Mouse (Mus musculus): ENCODE data around the gene Sprtn. TPM values are rescaled to one million over a fixed set of nuclear protein-coding genes. Genes with fewer than 3 reads are reported as not detected.
A peak's percentile ranks its signal among the peaks of the same experiment; 100 is the strongest.

The Sprtn gene
- polyA plus RNA-seq, 1 experiment from 2014 or later, result 9.3 TPM

- DNase-seq (ENCODE audit: low spot score) (no peak), ATAC-seq (ENCODE audit: low FRiP score) (no peak)
- 88% methylated on average over 6 of the region's 6 CpGs for WGBS
- H3K4me1 ChIP-seq (replicated peaks; ENCODE audit: control insufficient read depth, insufficient read depth, low read length), result no peaks in the 10 kb centered on the region
- H3K4me3 ChIP-seq (replicated peaks; ENCODE audit: low read length), result no peak overlapping the region
- H3K36me3 ChIP-seq (replicated peaks; ENCODE audit: control insufficient read depth, insufficient read depth), result peaks cover 43% of the 10 kb centered on the region
- H3K9ac ChIP-seq, result no peak overlapping the region
- H3K9me3 ChIP-seq (ENCODE audit: control insufficient read depth, low read length), result no peaks in the 10 kb centered on the region
- no peak overlapping the region for H3K4me2 ChIP-seq (replicated peaks)
- H3K27me3 ChIP-seq (ENCODE audit: control insufficient read depth, insufficient read depth, low read length), result no peaks in the 10 kb centered on the region
- no peak overlapping the region for H3K27ac ChIP-seq
These were observed 28.0 kb upstream of the Sprtn start for GRCm38 (mm10) chr8:124869708-124870107.

- DNase-seq (ENCODE audit: low spot score), result no peak
- ATAC-seq (ENCODE audit: low FRiP score), result no peak
- Histone ChIP-seq H3K9ac (no peak overlapping the region), H3K27me3 (ENCODE audit: control insufficient read depth, insufficient read depth, low read length) (no peaks in the 10 kb centered on the region), H3K4me3 (replicated peaks; ENCODE audit: low read length) (no peak overlapping the region), H3K36me3 (replicated peaks; ENCODE audit: control insufficient read depth, insufficient read depth) (peaks cover 58% of the 10 kb centered on the region), H3K4me2 (replicated peaks) (no peak overlapping the region), H3K4me1 (replicated peaks; ENCODE audit: control insufficient read depth, insufficient read depth, low read length) (no peaks in the 10 kb centered on the region), H3K27ac (no peak overlapping the region), H3K9me3 (ENCODE audit: control insufficient read depth, low read length) (no peaks in the 10 kb centered on the region)
- 94% methylated on average over 7 of the region's 7 CpGs for WGBS
These were observed 26.2 kb upstream of the Sprtn start for GRCm38 (mm10) chr8:124871474-124871873.

- H3K27me3 ChIP-seq (ENCODE audit: control insufficient read depth, insufficient read depth, low read length), result no peaks in the 10 kb centered on the region
- no peak overlapping the region for H3K27ac ChIP-seq
- H3K36me3 ChIP-seq (replicated peaks; ENCODE audit: control insufficient read depth, insufficient read depth), result peaks cover 64% of the 10 kb centered on the region
- no peak overlapping the region for H3K9ac ChIP-seq
- no peak for ATAC-seq (ENCODE audit: low FRiP score)
- no peaks in the 10 kb centered on the region for H3K9me3 ChIP-seq (ENCODE audit: control insufficient read depth, low read length)
- WGBS, result 94% methylated on average over 7 of the region's 7 CpGs
- H3K4me2 ChIP-seq (replicated peaks), result no peak overlapping the region
- no peaks in the 10 kb centered on the region for H3K4me1 ChIP-seq (replicated peaks; ENCODE audit: control insufficient read depth, insufficient read depth, low read length)
- no peak overlapping the region for H3K4me3 ChIP-seq (replicated peaks; ENCODE audit: low read length)
- no peak for DNase-seq (ENCODE audit: low spot score)
These were observed 25.6 kb upstream of the Sprtn start for GRCm38 (mm10) chr8:124872081-124872480.

GRCm38 (mm10) chr8:124872690-124873089, 25.0 kb upstream of the Sprtn start:
- ATAC-seq (ENCODE audit: low FRiP score), result no peak

GRCm38 (mm10) chr8:124878141-124878540, 19.5 kb upstream of the Sprtn start:
- Histone ChIP-seq H3K27me3 (ENCODE audit: control insufficient read depth, insufficient read depth, low read length) (no peaks in the 10 kb centered on the region), H3K4me3 (replicated peaks; ENCODE audit: low read length) (no peak overlapping the region), H3K36me3 (replicated peaks; ENCODE audit: control insufficient read depth, insufficient read depth) (peaks cover 94% of the 10 kb centered on the region), H3K27ac (no peak overlapping the region), H3K4me2 (replicated peaks) (no peak overlapping the region), H3K9ac (no peak overlapping the region), H3K4me1 (replicated peaks; ENCODE audit: control insufficient read depth, insufficient read depth, low read length) (no peaks in the 10 kb centered on the region), H3K9me3 (ENCODE audit: control insufficient read depth, low read length) (no peaks in the 10 kb centered on the region)
- ATAC-seq (ENCODE audit: low FRiP score) (no peak), DNase-seq (ENCODE audit: low spot score) (no peak)
- WGBS, result 92% methylated on average over 5 of the region's 5 CpGs

More at GRCm38 (mm10) chr8:124872690-124873089, 25.0 kb upstream of the Sprtn start:
- no peak overlapping the region for H3K4me3 ChIP-seq (replicated peaks; ENCODE audit: low read length)
- no peaks in the 10 kb centered on the region for H3K4me1 ChIP-seq (replicated peaks; ENCODE audit: control insufficient read depth, insufficient read depth, low read length)
- H3K4me2 ChIP-seq (replicated peaks), result no peak overlapping the region
- no peaks in the 10 kb centered on the region for H3K9me3 ChIP-seq (ENCODE audit: control insufficient read depth, low read length)
- no peaks in the 10 kb centered on the region for H3K27me3 ChIP-seq (ENCODE audit: control insufficient read depth, insufficient read depth, low read length)
- no peak for DNase-seq (ENCODE audit: low spot score)
- no peak overlapping the region for H3K27ac ChIP-seq
- peaks cover 71% of the 10 kb centered on the region for H3K36me3 ChIP-seq (replicated peaks; ENCODE audit: control insufficient read depth, insufficient read depth)
- H3K9ac ChIP-seq, result no peak overlapping the region
- WGBS, result 97% methylated on average over 5 of the region's 5 CpGs

- no peak for ATAC-seq (ENCODE audit: low FRiP score)
- no peaks in the 10 kb centered on the region for H3K9me3 ChIP-seq (ENCODE audit: control insufficient read depth, low read length)
- H3K27me3 ChIP-seq (ENCODE audit: control insufficient read depth, insufficient read depth, low read length), result no peaks in the 10 kb centered on the region
- no peak overlapping the region for H3K27ac ChIP-seq
- H3K4me2 ChIP-seq (replicated peaks), result no peak overlapping the region
- H3K4me3 ChIP-seq (replicated peaks; ENCODE audit: low read length), result no peak overlapping the region
- WGBS, result 92% methylated on average over 10 of the region's 10 CpGs
- no peak for DNase-seq (ENCODE audit: low spot score)
- H3K9ac ChIP-seq, result no peak overlapping the region
- H3K36me3 ChIP-seq (replicated peaks; ENCODE audit: control insufficient read depth, insufficient read depth), result peaks cover 94% of the 10 kb centered on the region
- H3K4me1 ChIP-seq (replicated peaks; ENCODE audit: control insufficient read depth, insufficient read depth, low read length), result no peaks in the 10 kb centered on the region
These were observed 18.6 kb upstream of the Sprtn start for GRCm38 (mm10) chr8:124878946-124879526.

GRCm38 (mm10) chr8:124888385-124888784, 9.3 kb upstream of the Sprtn start:
- Histone ChIP-seq H3K4me3 (replicated peaks; ENCODE audit: low read length) (no peak overlapping the region), H3K9me3 (ENCODE audit: control insufficient read depth, low read length) (no peaks in the 10 kb centered on the region), H3K27me3 (ENCODE audit: control insufficient read depth, insufficient read depth, low read length) (no peaks in the 10 kb centered on the region), H3K27ac (no peak overlapping the region), H3K9ac (no peak overlapping the region), H3K4me2 (replicated peaks) (no peak overlapping the region), H3K36me3 (replicated peaks; ENCODE audit: control insufficient read depth, insufficient read depth) (peaks cover 94% of the 10 kb centered on the region), H3K4me1 (replicated peaks; ENCODE audit: control insufficient read depth, insufficient read depth, low read length) (no peaks in the 10 kb centered on the region; the same call in 1 of the 2 replicates)
- WGBS, result 94% methylated on average over 5 of the region's 5 CpGs
- no peak for DNase-seq (ENCODE audit: low spot score)
- ATAC-seq (ENCODE audit: low FRiP score), result no peak

- Histone ChIP-seq H3K36me3 (replicated peaks; ENCODE audit: control insufficient read depth, insufficient read depth) (peaks cover 73% of the 10 kb centered on the region), H3K9me3 (ENCODE audit: control insufficient read depth, low read length) (no peaks in the 10 kb centered on the region), H3K4me2 (replicated peaks) (no peak overlapping the region), H3K27ac (no peak overlapping the region), H3K27me3 (ENCODE audit: control insufficient read depth, insufficient read depth, low read length) (no peaks in the 10 kb centered on the region), H3K4me3 (replicated peaks; ENCODE audit: low read length) (no peak overlapping the region), H3K4me1 (replicated peaks; ENCODE audit: control insufficient read depth, insufficient read depth, low read length) (peaks cover 9% of the 10 kb centered on the region), H3K9ac (no peak overlapping the region)
- no peak for DNase-seq (ENCODE audit: low spot score)
- ATAC-seq (ENCODE audit: low FRiP score), result no peak
- 80% methylated on average over 3 of the region's 3 CpGs for WGBS
These were observed 5.1 kb upstream of the Sprtn start for GRCm38 (mm10) chr8:124892596-124892995.

GRCm38 (mm10) chr8:124896010-124896631, 1.6 kb upstream of the Sprtn start:
- Histone ChIP-seq H3K9ac (peak overlapping the region; percentile 86), H3K27me3 (ENCODE audit: control insufficient read depth, insufficient read depth, low read length) (no peaks in the 10 kb centered on the region), H3K36me3 (replicated peaks; ENCODE audit: control insufficient read depth, insufficient read depth) (peaks cover 59% of the 10 kb centered on the region), H3K4me3 (replicated peaks; ENCODE audit: low read length) (peak overlapping the region; percentile 97), H3K4me1 (replicated peaks; ENCODE audit: control insufficient read depth, insufficient read depth, low read length) (peaks cover 19% of the 10 kb centered on the region), H3K4me2 (replicated peaks) (peak overlapping the region; percentile 93), H3K9me3 (ENCODE audit: control insufficient read depth, low read length) (no peaks in the 10 kb centered on the region), H3K27ac (peak overlapping the region; percentile 74; the same call in 1 of the 2 replicates)
- WGBS, result 90% methylated on average over 26 of the region's 26 CpGs
- no peak for ATAC-seq (ENCODE audit: low FRiP score)
- no peak for DNase-seq (ENCODE audit: low spot score)

All from hindbrain, embryonic 14.5 days (tissue).